Mouse (Mus musculus) embryonic fibroblast, embryonic 13.5 days (primary cell): ENCODE measurements at regions not wholly inside any gene's neighbourhood (a gene's known extent, or its start where the extent isn't known, plus 50 kb on each side); places are given as distances from the start of the nearest gene placed in this dataset.

Experiments used
- H3K27ac ChIP-seq: 2 replicates; pipeline ENCODE4 v1.5.1; 2012; ENCODE audit warnings: low read length, control low read depth, inconsistent platforms; ENCODE audit not compliant: insufficient read depth
- H3K4me1 ChIP-seq: 2 replicates; pipeline ENCODE4 v1.6.1; 2011; ENCODE audit warnings: low read length; ENCODE audit not compliant: control insufficient read depth, insufficient read depth
- H3K4me3 ChIP-seq: 2 replicates; pipeline ENCODE4 v1.5.1; 2011; ENCODE audit warnings: mild to moderate bottlenecking, control low read depth, low read length; ENCODE audit not compliant: insufficient read depth
- CTCF ChIP-seq: IDR thresholded peaks from 2 replicates; pipeline ENCODE4 v1.5.1; 2011; ENCODE audit warnings: mild to moderate bottlenecking, control low read depth, low read length, moderate library complexity, borderline replicate concordance; ENCODE audit not compliant: insufficient read depth
- POLR2A ChIP-seq: IDR thresholded peaks from 2 replicates; pipeline ENCODE4 v1.6.1; 2011; ENCODE audit warnings: low read depth, mild to moderate bottlenecking, control low read depth, low read length, moderate library complexity

- TF ChIP-seq CTCF (no peak), POLR2A (no peak)
- Histone ChIP-seq H3K4me3 (no peak overlapping the region), H3K4me1 (no peaks in the 10 kb centered on the region), H3K27ac (no peak overlapping the region)
Observed at GRCm38 (mm10) chr1:89317897-89318296, 136.7 kb upstream of the Agap1 start.

GRCm38 (mm10) chr1:89318663-89319062, 135.9 kb upstream of the Agap1 start:
- Histone ChIP-seq H3K4me1 (no peaks in the 10 kb centered on the region), H3K4me3 (no peak overlapping the region), H3K27ac (no peak overlapping the region)
- TF ChIP-seq POLR2A (no peak), CTCF (no peak)

- no peak overlapping the region for H3K27ac ChIP-seq
- H3K4me1 ChIP-seq = no peaks in the 10 kb centered on the region
- H3K4me3 ChIP-seq = no peak overlapping the region
- TF ChIP-seq CTCF = no peak
- no peak for TF ChIP-seq POLR2A
Observed at GRCm38 (mm10) chr1:89322621-89323020, 132.0 kb upstream of the Agap1 start.

GRCm38 (mm10) chr1:89323091-89323490, 131.5 kb upstream of the Agap1 start:
- Histone ChIP-seq H3K4me1 (no peaks in the 10 kb centered on the region), H3K27ac (no peak overlapping the region), H3K4me3 (no peak overlapping the region)
- TF ChIP-seq CTCF (peak; percentile 40; the same call in 1 of the 2 replicates), POLR2A (no peak)

GRCm38 (mm10) chr1:89331352-89331751, 123.3 kb upstream of the Agap1 start:
- Histone ChIP-seq H3K4me1 (no peaks in the 10 kb centered on the region), H3K27ac (no peak overlapping the region), H3K4me3 (no peak overlapping the region)
- TF ChIP-seq POLR2A (no peak), CTCF (no peak)

GRCm38 (mm10) chr1:89332676-89333075, 121.9 kb upstream of the Agap1 start:
- H3K27ac ChIP-seq = no peak overlapping the region
- no peak for TF ChIP-seq POLR2A
- no peak for TF ChIP-seq CTCF
- no peaks in the 10 kb centered on the region for H3K4me1 ChIP-seq
- no peak overlapping the region for H3K4me3 ChIP-seq

- TF ChIP-seq POLR2A (no peak), CTCF (no peak)
- Histone ChIP-seq H3K4me1 (no peaks in the 10 kb centered on the region), H3K4me3 (no peak overlapping the region), H3K27ac (no peak overlapping the region)
Observed at GRCm38 (mm10) chr1:89337861-89338260, 116.7 kb upstream of the Agap1 start.

GRCm38 (mm10) chr1:89342794-89343193, 111.8 kb upstream of the Agap1 start:
- TF ChIP-seq POLR2A (no peak), CTCF (no peak)
- Histone ChIP-seq H3K27ac (no peak overlapping the region), H3K4me1 (no peaks in the 10 kb centered on the region), H3K4me3 (no peak overlapping the region)

GRCm38 (mm10) chr1:89344546-89344945, 110.1 kb upstream of the Agap1 start:
- TF ChIP-seq POLR2A = no peak
- TF ChIP-seq CTCF = peak; percentile 75; the same call in 1 of the 2 replicates
- Histone ChIP-seq H3K27ac (no peak overlapping the region), H3K4me1 (no peaks in the 10 kb centered on the region), H3K4me3 (no peak overlapping the region)

- no peak for TF ChIP-seq CTCF
- Histone ChIP-seq H3K4me3 (no peak overlapping the region), H3K27ac (no peak overlapping the region), H3K4me1 (no peaks in the 10 kb centered on the region)
Observed at GRCm38 (mm10) chr1:89347341-89347740, 107.3 kb upstream of the Agap1 start.

GRCm38 (mm10) chr1:89352936-89353335, 101.7 kb upstream of the Agap1 start:
- H3K27ac ChIP-seq = no peak overlapping the region
- H3K4me1 ChIP-seq = peaks cover 3% of the 10 kb centered on the region; the same call in 1 of the 2 replicates
- TF ChIP-seq POLR2A (no peak), CTCF (no peak)
- H3K4me3 ChIP-seq = no peak overlapping the region
